Mouse (Mus musculus) liver, adult 2 months (tissue): Measurements from ENCODE around the gene Zfp704. TPM values are rescaled to one million over a fixed set of nuclear protein-coding genes. Genes with fewer than 3 reads are reported as not detected.

ENCODE experiments used
- DNase-seq: peaks from one replicate; pipeline ENCODE4 v3.0.0-alpha.2; 2011; ENCODE audit warnings: low read depth, low spot score; ENCODE audit errors: extremely low read depth
- H3K27ac ChIP-seq: fragments of 200-500 bp; replicated peaks from 2 replicates; pipeline ENCODE4 v1.5.1; 2012; ENCODE audit warnings: low read depth, mild to moderate bottlenecking, control low read depth, inconsistent platforms, low read length; ENCODE audit not compliant: insufficient read depth
- H3K27me3 ChIP-seq: fragments of 200-500 bp; 2 replicates; pipeline ENCODE4 v1.6.1; 2012; ENCODE audit warnings: mild to moderate bottlenecking, moderate library complexity, low read length, inconsistent platforms; ENCODE audit not compliant: control insufficient read depth, insufficient read depth
- H3K36me3 ChIP-seq: fragments of 200-500 bp; 2 replicates; pipeline ENCODE4 v1.6.1; 2012; ENCODE audit warnings: low read length, inconsistent platforms; ENCODE audit not compliant: control insufficient read depth, insufficient read depth
- H3K4me1 ChIP-seq: fragments of 200-500 bp; 2 replicates; pipeline ENCODE4 v1.6.1; 2011; ENCODE audit warnings: low read length; ENCODE audit not compliant: control insufficient read depth, insufficient read depth
- H3K4me3 ChIP-seq: fragments of 200-500 bp; 2 replicates; pipeline ENCODE4 v1.5.1; 2011; ENCODE audit warnings: low read depth, mild to moderate bottlenecking, control low read depth, low read length, moderate library complexity; ENCODE audit not compliant: insufficient read depth
- H3K79me2 ChIP-seq: fragments of 200-500 bp; 2 replicates; pipeline ENCODE4 v1.6.1; 2012; ENCODE audit warnings: inconsistent platforms, mild to moderate bottlenecking, low read length, moderate library complexity; ENCODE audit not compliant: control insufficient read depth, insufficient read depth
- H3K9ac ChIP-seq: fragments of 200-500 bp; 2 replicates; pipeline ENCODE4 v1.6.1; 2012; ENCODE audit warnings: low read depth, mild to moderate bottlenecking, control low read depth, inconsistent platforms, low read length
- CTCF ChIP-seq: fragments of 200-500 bp; IDR thresholded peaks from 2 replicates; pipeline ENCODE4 v1.5.1; 2011; ENCODE audit warnings: low read depth, low read length, control low read depth
- POLR2A ChIP-seq: fragments of 200-500 bp; IDR thresholded peaks from 2 replicates; pipeline ENCODE4 v1.6.1; 2011; ENCODE audit warnings: low read length, control low read depth; ENCODE audit not compliant: insufficient read depth; ENCODE audit errors: extremely low read depth
- WGBS: fragments of 180-500 bp; shearing (Covaris S2); methylation state at CpG from one replicate; pipeline ENCODE4 v1.1.7; 2018; 5-methylcytosine and 5-hydroxymethylcytosine counted together
- polyA plus RNA-seq: library from polyadenylated mRNA; depleted of rRNA; stranded (reverse); fragments of >200 nt; gene quantifications from 2 replicates; pipeline ENCODE4 v1.2.3, GENCODE M21; 2012
- total RNA-seq: library from RNA; depleted of rRNA; stranded (reverse); fragments of >200 nt; gene quantifications from 2 replicates; pipeline ENCODE4 v1.2.3, GENCODE M21; 2014

Zfp704 gene
- total and polyA plus RNA-seq, 2 experiments = 1.3 to 3.2 TPM

- no peak overlapping the region for H3K27ac ChIP-seq
- H3K4me1 ChIP-seq = no peaks in the 10 kb centered on the region
- H3K79me2 ChIP-seq = no peaks in the 10 kb centered on the region
- no peak for TF ChIP-seq POLR2A
- TF ChIP-seq CTCF = no peak
- H3K4me3 ChIP-seq = no peak overlapping the region
- no peak overlapping the region for H3K9ac ChIP-seq
- DNase-seq = no peak
- 86% methylated on average over 12 of the region's 12 CpGs for WGBS
- H3K27me3 ChIP-seq = no peaks in the 10 kb centered on the region
- H3K36me3 ChIP-seq = no peaks in the 10 kb centered on the region
Measured at GRCm38 (mm10) chr3:9620611-9621010, 10.7 kb upstream of the Zfp704 start.

DNA sequence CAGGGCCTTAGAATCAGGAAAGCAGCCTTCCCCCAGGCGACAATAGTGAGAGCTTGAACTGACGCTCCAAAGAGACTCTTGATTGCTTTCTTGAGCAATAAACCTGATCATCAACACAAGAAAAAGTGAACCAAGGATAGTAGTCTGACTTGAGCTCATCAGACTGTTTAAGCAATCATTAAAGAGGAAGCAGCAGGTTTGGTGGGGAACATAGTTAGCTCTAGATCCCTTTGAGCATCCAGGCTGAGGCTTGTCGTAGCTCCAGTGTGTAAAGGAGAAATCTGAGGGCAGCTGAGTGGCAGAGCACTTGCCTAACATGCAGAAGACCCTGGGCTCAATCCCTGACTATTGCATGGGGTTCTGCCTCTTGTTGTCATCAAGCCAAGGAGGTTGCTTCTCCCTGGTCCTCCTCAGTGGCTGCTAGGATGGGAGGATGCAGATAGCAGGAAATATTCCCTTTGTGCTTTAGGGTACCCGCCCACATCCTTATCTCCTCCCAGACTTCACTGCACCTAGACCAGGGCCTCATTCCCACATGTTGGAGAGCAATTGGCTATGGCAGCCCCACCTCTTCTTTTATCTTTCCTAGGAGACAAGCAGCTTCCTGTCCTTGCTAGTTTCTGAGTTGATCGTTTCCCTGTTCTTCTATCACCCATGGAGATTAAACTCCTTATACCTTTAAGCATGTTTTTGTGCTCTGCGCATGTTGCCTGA is 9.8 kb upstream of the Zfp704 start:
- Histone ChIP-seq H3K36me3 (no peaks in the 10 kb centered on the region), H3K79me2 (no peaks in the 10 kb centered on the region), H3K4me1 (no peaks in the 10 kb centered on the region), H3K27ac (no peak overlapping the region), H3K4me3 (no peak overlapping the region), H3K27me3 (no peaks in the 10 kb centered on the region), H3K9ac (no peak overlapping the region)
- TF ChIP-seq CTCF (no peak), POLR2A (no peak)
- WGBS = 82% methylated on average over 6 of the region's 6 CpGs
- DNase-seq = no peak

- 75% methylated on average over 9 of the region's 9 CpGs for whole genome bisulfite sequencing
- H3K27ac ChIP-seq = no peak overlapping the region
- no peaks in the 10 kb centered on the region for H3K4me1 ChIP-seq
- no peaks in the 10 kb centered on the region for H3K79me2 ChIP-seq
- no peaks in the 10 kb centered on the region for H3K27me3 ChIP-seq
- no peak for DNase-seq
- no peak for TF ChIP-seq POLR2A
- peak; percentile 15; the same call in 1 of the 2 replicates for TF ChIP-seq CTCF
- H3K4me3 ChIP-seq = no peak overlapping the region
- no peak overlapping the region for H3K9ac ChIP-seq
- no peaks in the 10 kb centered on the region for H3K36me3 ChIP-seq
Measured at GRCm38 (mm10) chr3:9617101-9617500, 7.2 kb upstream of the Zfp704 start.

- Histone ChIP-seq H3K27ac (no peak overlapping the region), H3K9ac (no peak overlapping the region), H3K4me3 (no peak overlapping the region), H3K27me3 (no peaks in the 10 kb centered on the region), H3K79me2 (no peaks in the 10 kb centered on the region), H3K36me3 (no peaks in the 10 kb centered on the region), H3K4me1 (no peaks in the 10 kb centered on the region)
- TF ChIP-seq CTCF (no peak), POLR2A (no peak)
- no peak for DNase-seq
- 72% methylated on average over 12 of the region's 12 CpGs for WGBS
Measured at GRCm38 (mm10) chr3:9614676-9615075, 4.8 kb upstream of the Zfp704 start.

GRCm38 (mm10) chr3:9614011-9614410 is 4.1 kb upstream of the Zfp704 start:
- TF ChIP-seq POLR2A (no peak), CTCF (no peak)
- H3K9ac ChIP-seq = no peak overlapping the region
- H3K27ac ChIP-seq = no peak overlapping the region
- H3K4me3 ChIP-seq = no peak overlapping the region
- WGBS = 81% methylated on average over 8 of the region's 8 CpGs
- no peaks in the 10 kb centered on the region for H3K79me2 ChIP-seq
- no peaks in the 10 kb centered on the region for H3K27me3 ChIP-seq
- DNase-seq = no peak
- no peaks in the 10 kb centered on the region for H3K36me3 ChIP-seq
- H3K4me1 ChIP-seq = no peaks in the 10 kb centered on the region

GRCm38 (mm10) chr3:9611226-9611625 is 1.3 kb upstream of the Zfp704 start:
- no peak overlapping the region for H3K27ac ChIP-seq
- no peaks in the 10 kb centered on the region for H3K4me1 ChIP-seq
- WGBS = 85% methylated on average over 4 of the region's 4 CpGs
- no peaks in the 10 kb centered on the region for H3K36me3 ChIP-seq
- H3K9ac ChIP-seq = no peak overlapping the region
- H3K4me3 ChIP-seq = no peak overlapping the region
- TF ChIP-seq POLR2A = no peak
- no peak for TF ChIP-seq CTCF
- no peak for DNase-seq
- H3K79me2 ChIP-seq = no peaks in the 10 kb centered on the region; the same call in 1 of the 2 replicates
- no peaks in the 10 kb centered on the region for H3K27me3 ChIP-seq
